In genomic region chr7:63811816-63812215, GRCm38 (mm10) we compare ENCODE assay signal across 27 mouse cellular contexts.
DNase-seq lines count a peak whose midpoint lies in the region; TF ChIP-seq lines count a peak whose summit lies in the region.
"Had no signal": no experiment of that assay in that cellular context is flagged by ENCODE, and none has a peak within 500 bp of the region (broad histone marks: within the 10 kb centered on the region; RNA-seq: fewer than 3 reads in every experiment).

No protein-coding gene starts in this region.

- H3K4me3 ChIP-seq in left cerebral cortex, adult 2 months, result no peak overlapping the region
- H3K4me3 ChIP-seq: embryonic facial prominence, embryonic 10.5 days; embryonic facial prominence, embryonic 15.5 days; forebrain, embryonic 12.5 days; hindbrain, embryonic 13.5 days; kidney, embryonic 15.5 days; layer of hippocampus, adult 2 months; liver, embryonic 12.5 days; megakaryocyte, embryonic 14.5 days; midbrain, embryonic 13.5 days had no signal

- H3K27ac ChIP-seq in left cerebral cortex, adult 2 months, result no peak overlapping the region
- H3K27ac ChIP-seq: embryonic facial prominence, embryonic 10.5 days; embryonic facial prominence, embryonic 15.5 days; forebrain, embryonic 12.5 days; hindbrain, embryonic 13.5 days; kidney, embryonic 15.5 days; layer of hippocampus, adult 2 months; liver, embryonic 12.5 days; midbrain, embryonic 13.5 days had no signal

- no peak for TF ChIP-seq CTCF in left cerebral cortex, adult 2 months (IDR thresholded peaks at IDR 0.05)

- peak; percentile 82 for DNase-seq in left cerebral cortex, postnatal 4 days
- DNase-seq in left cerebral cortex, adult 2 months (ENCODE audit: extremely low spot score in 1 of 2, low spot score in 2 of 2), result no peak
- peak; percentile 75 to 76 for DNase-seq in cerebellum, adult 18-20 months
- DNase-seq in cerebellum, postnatal 10 days, result peak; percentile 87 to 93
- no peak for DNase-seq in layer of hippocampus, adult 8-10 months (ENCODE audit: low spot score in 2 of 2)
- DNase-seq in gastrocnemius, postnatal 36 days, result no peak
- no peak for DNase-seq in left cerebral cortex, adult 9 months (ENCODE audit: low spot score in 2 of 2)
- DNase-seq: adrenal gland, postnatal 14 days; gastrocnemius, postnatal 14 days; heart, adult 18-20 months; heart, postnatal 4 days; kidney, adult 11 months; kidney, postnatal 36 days; layer of hippocampus, postnatal 36 days; liver, postnatal 0 days; lung, postnatal 4 days; thymus, adult 2 months; thymus, postnatal 36 days had no signal

- intact Hi-C loops in left cerebral cortex, postnatal 4 days (cut with DNase I), result no loop called here
- intact Hi-C loops in left cerebral cortex, adult 2 months (cut with DNase I), result no loop called here
- intact Hi-C loops in gastrocnemius, postnatal 36 days (cut with DNase I), result no loop called here

Comparison
In these comparisons a context has a peak if more than half of its experiments do, and no peak if none do; other contexts are left out.
1. DNase-seq: peak in left cerebral cortex, postnatal 4 days (single experiment), cerebellum, adult 18-20 months (2 of 2) and cerebellum, postnatal 10 days (2 of 2); none in left cerebral cortex, adult 2 months (0 of 2), layer of hippocampus, adult 8-10 months (0 of 2), gastrocnemius, postnatal 36 days (0 of 2) and left cerebral cortex, adult 9 months (0 of 2).